Mouse (Mus musculus) adrenal gland, postnatal 0 days (tissue): Measurements from ENCODE around the gene Rimbp3. TPM values are rescaled to one million over a fixed set of nuclear protein-coding genes. Genes with fewer than 3 reads are reported as not detected.

Experiments
- polyA plus RNA-seq: library from polyadenylated mRNA; unstranded; fragments of >200 nt; fragmentation: Nextera tagmentation; extraction: Ambion mirVana; gene quantifications from 2 replicates; pipeline ENCODE4 v1.2.1, GENCODE M21; 2015

The Rimbp3 gene
- 0.09 and 0.12 TPM in 2 replicates for polyA plus RNA-seq

DNA sequence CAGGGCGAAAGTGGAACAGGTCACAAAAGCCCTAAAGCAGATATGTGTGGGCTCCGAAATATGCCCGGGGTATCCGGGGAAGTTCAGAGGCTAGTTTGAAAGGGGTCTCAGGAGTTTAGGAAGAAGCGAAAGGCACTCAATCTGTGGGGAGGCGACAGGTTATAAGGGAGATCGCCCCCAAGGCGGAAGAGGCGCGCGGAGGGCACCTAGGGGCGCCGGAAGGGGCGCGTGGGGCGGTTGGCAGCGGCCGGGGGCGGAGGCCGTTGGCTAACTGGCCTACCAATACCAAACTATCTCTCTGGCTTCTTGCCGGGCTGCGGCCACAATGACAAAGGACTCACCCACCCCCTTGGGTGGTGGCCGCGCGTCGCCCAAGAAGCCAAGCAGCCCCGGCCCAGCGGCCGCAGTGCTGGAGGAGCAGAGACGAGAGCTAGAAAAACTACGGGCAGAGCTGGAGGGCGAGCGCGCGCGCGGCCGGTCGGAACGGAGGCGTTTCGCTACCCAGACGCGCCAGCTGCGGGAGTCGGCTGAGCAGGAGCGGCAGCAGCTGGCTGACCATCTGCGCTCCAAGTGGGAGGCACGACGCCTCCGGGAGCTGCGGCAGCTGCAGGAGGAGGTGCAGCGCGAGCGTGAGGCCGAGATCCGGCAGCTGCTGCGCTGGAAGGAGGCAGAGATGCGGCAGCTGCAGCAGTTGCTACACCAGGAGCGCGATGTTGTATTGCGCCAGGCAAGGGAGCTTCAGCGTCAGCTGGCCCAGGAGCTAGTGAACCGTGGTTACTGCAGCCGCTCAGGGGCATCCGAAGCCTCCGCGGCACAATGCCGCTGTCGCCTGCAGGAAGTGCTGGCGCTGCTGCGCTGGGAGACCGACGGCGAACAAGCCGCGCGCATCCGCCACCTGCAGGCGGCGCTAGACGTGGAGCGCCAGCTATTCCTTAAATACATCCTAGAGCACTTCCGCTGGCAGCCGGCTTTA lies at the start of gene Rimbp3:
TSS of gene Rimbp3 (plus strand) at position 215 of the 973 bp plus-strand sequence.

DNA sequence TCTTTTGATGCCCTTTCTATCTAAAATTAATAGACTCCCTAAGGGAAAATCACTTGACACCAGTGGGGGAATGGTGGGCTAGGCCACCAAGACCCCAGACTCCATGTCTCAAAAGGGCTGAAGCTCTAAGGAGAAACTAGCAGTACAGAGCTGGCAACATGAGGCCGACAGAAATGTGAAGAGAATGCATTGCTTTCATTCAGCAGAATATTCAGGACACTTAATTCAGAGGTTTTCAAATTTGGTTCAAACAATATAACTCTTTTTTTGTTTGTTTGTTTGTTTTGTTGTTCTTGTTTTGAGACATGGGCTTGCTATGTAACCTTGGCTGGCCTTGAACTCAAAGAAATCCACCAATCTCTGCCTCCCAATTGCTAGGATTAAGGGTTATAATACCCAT lies 5.9 kb upstream of the Rimbp3 start, which contains the start of gene Ube2l3:
TSS of gene Ube2l3 (minus strand) at position 101 of the 400 bp plus-strand sequence.

GRCm38 (mm10) chr16:17232794-17233701 lies 24.6 kb downstream of the Rimbp3 start, which contains the start of gene Hic2:
Gene Hic2 (plus strand): TSS chr16:17233572.

Other genes with a start within 250 kb of the Rimbp3 start
- gene Mapk1, start 225.2 kb upstream of the Rimbp3 start, polyA plus RNA-seq: 101 and 153 TPM in 2 replicates
- gene Ypel1, start 138.9 kb upstream of the Rimbp3 start, polyA plus RNA-seq: 24.9 and 33.5 TPM in 2 replicates
- 82.9 and 125 TPM in 2 replicates for gene Ppil2, start 97.3 kb upstream of the Rimbp3 start, polyA plus RNA-seq
- gene 2610318N02Rik, start 83.4 kb upstream of the Rimbp3 start, polyA plus RNA-seq: 4.1 and 6.4 TPM in 2 replicates
- gene Sdf2l1, start 76.2 kb upstream of the Rimbp3 start, polyA plus RNA-seq: 36.6 and 53.6 TPM in 2 replicates
- 16.8 and 18.3 TPM in 2 replicates for gene Ydjc, start 64.0 kb upstream of the Rimbp3 start, polyA plus RNA-seq
- gene Ccdc116, start 61.4 kb upstream of the Rimbp3 start, polyA plus RNA-seq: 0.28 and 0.55 TPM in 2 replicates
- 286 and 352 TPM in 2 replicates for gene Ube2l3, start 6.0 kb upstream of the Rimbp3 start, polyA plus RNA-seq
- gene Hic2, start 25.0 kb downstream of the Rimbp3 start, polyA plus RNA-seq: 1.4 and 1.5 TPM in 2 replicates
- 7.2 and 17.5 TPM in 2 replicates for gene Tmem191c, start 67.5 kb downstream of the Rimbp3 start, polyA plus RNA-seq
- 6.1 and 6.9 TPM in 2 replicates for gene Serpind1, start 122.8 kb downstream of the Rimbp3 start, polyA plus RNA-seq
- 10.1 and 11.3 TPM in 2 replicates for gene Snap29, start 197.4 kb downstream of the Rimbp3 start, polyA plus RNA-seq
- gene Pi4ka, start 197.7 kb downstream of the Rimbp3 start, polyA plus RNA-seq: 18.3 and 19.6 TPM in 2 replicates
- 33.2 and 39.0 TPM in 2 replicates for gene Crkl, start 243.4 kb downstream of the Rimbp3 start, polyA plus RNA-seq